Mouse (Mus musculus) thymus, adult 2 months (tissue): Measurements from ENCODE around the gene D17H6S53E.
"Not testable (repeated sequence)": the region's sequence is repeated elsewhere in the genome, so short reads cannot be mapped to it uniquely, and the experiment has no call there.

Experiments
- CTCF ChIP-seq: fragments of 200-500 bp; IDR thresholded peaks from 2 replicates; pipeline ENCODE4 v1.5.1; 2012; ENCODE audit warnings: mild to moderate bottlenecking, control low read depth, low read length, moderate library complexity, borderline replicate concordance; ENCODE audit not compliant: control insufficient read depth, poor library complexity, insufficient read depth; ENCODE audit errors: extremely low read depth
- POLR2A ChIP-seq: fragments of 200-500 bp; IDR thresholded peaks from 2 replicates; pipeline ENCODE4 v1.6.1; 2012; ENCODE audit warnings: mild to moderate bottlenecking, low read length, control low read depth, moderate library complexity; ENCODE audit not compliant: control insufficient read depth, poor library complexity, insufficient read depth; ENCODE audit errors: extremely low read depth

DNA sequence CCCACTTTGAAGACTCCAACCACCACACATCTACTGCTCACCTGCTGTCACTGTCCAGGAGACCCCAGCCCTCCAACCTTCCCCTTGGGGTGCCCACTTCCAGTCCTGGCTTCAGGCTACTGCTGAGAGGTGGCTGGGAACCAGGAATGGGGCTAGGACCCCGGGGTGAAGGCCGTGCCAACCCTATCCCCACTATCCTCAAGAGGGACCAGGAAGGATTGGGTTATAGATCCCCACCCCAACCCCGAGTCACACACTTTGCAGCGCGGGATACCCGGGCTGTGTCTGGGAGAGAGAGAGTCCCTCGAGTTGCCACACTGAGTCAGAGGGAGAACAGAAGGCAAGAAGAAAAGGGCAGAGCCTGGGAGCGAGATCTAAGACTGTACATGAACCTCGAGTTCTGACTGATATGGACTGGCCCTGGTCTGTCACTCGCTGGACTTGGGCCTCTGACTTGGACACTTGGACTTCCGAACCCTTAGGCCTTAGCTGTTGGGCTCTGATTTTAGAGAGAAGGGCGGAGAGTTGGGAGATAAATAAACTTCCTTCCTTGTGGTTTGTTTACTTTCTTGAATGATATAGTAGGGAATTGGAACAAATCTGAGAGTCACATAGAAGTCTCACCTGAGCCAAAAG, 1.8 kb upstream of the D17H6S53E start:
- not testable (repeated sequence) for TF ChIP-seq POLR2A, CTCF
